Mouse (Mus musculus) frontal cortex, postnatal 25 days (tissue): Measurements from ENCODE around the gene Zfp787.

ENCODE experiments used
- DNase-seq, 2 experiments: peaks; one replicate each; pipeline ENCODE4 v3.0.0; 2022; ENCODE audit warnings: low spot score in 2 of 2

The Zfp787 gene

GRCm38 (mm10) chr7:6164671-6165070 lies 8.9 kb upstream of the Zfp787 start:
- no peak for DNase-seq

DNA sequence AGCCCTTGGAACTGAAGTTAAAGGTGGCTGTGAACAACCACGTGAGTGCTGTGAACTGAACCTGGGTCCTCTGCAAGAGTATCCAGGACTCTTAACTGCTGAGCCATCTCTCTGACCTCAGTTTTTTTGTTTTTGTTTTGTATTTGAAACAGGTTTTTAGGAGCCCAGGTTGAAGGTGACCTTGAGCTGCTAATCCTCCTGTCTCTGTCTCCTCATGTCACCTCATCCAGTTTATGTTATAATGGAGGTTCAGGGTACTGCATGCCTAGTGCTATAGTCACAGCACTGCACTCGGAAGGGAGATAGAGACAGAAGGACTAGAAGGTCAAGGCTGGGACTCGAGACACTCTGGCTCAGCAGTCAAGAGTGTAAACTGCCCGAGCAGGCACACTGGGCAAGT lies 6.4 kb upstream of the Zfp787 start:
- no peak for DNase-seq

GRCm38 (mm10) chr7:6161541-6161940 lies 5.7 kb upstream of the Zfp787 start:
- no peak for DNase-seq

DNA sequence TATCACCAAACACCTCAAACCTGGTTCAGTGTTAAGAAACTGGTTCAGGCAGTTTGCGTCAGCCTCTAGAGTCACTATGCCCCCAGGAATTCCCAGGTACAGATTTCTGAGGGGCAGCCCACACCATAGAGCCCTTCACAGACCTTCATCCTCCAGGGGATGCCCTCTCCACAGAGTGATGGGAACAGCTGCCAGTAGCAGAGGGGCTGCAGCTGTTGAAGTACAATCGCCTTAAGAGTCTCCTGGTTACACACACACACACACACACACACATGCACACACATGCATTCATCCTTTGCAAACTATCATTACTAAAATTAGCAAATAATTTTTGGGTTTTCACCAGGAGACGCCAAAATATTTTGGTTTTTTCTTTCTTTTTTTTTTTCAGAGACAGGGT lies 3.8 kb upstream of the Zfp787 start:
- no peak for DNase-seq

DNA sequence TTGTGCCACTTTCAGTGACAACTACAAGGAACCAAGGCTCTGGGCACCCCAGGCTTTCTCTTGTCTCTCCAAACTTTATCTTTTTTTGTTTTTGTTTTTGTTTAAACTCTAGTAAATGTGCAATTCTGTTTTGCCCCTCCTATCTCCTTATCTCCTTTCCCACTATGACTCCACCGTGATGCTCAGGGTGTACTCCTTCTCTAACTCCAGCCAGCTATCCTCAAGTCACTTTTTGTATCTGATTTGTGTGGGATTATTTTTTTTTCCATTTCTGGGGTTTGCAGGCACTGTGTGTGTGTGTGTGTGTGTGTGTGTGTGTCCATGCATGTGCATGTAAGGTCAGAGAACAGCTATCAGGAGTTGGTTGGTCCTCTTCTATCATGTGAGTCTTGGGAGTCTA lies 1.7 kb upstream of the Zfp787 start:
- no peak for DNase-seq

DNA sequence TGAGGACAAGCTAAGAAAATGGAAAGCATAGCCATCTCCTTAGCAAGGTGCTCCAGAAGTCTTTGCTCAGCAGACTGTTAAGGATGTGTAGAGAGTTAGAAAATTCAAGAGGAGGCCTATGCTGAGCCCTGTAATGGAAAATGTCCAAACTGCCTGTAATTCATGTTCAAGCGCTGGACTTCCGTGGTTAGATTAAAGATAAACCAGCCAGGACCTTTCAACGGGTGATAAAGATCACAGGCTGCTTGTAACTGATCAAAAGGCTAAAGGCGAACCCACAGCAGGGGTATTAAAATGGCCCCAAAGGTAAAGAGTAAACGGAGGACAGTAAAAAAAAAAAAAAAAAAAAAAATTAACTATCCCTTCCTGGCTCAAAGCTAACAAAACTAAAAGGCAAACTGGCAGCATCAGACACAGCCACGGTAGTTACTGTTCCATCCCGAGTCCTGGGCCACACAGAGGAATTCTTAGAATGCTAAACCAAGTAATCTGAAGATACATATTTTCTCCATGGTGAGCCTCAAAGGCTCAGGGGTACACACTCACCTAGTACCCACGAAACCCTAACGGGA lies 1.2 kb upstream of the Zfp787 start:
- DNase-seq = no peak

DNA sequence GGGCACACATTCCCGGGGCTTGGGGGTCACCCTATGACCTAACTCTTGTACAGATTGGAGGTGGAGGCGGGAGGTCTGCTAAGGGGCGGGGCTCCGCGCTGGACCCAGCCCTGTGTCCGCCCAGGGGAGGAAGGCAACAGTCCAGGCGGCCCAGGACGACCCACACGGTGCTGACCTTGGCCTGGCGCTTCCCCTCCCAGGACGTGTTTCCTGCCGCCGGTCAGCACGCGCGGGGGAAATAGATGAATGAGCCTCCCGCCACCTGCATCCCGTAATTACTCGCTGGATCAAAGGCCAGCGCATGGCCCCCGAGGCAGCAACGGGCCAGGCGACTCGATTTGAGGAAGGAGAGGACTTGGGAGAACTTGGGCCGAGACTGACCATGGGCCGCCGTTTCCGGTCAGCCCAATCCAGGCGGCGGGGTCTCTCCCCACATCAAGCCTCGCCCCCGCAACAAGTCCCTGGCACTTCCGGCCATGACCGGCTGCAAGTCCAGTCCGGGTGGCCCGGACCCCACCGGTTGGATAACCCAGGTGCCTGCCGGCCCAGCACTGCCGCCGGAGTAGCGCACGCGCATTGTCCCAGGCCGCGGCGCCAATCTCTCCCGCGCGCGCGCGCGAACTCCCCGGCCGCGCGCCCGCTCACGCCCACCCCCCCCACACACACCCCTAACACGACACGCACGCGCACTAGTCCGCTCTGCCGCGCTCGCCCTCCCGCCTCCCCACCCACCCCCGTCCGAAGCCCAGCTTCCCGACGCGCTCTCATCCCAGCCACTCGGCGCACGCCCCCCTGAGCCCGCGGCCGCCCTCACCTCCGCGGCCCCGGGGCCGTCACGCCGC lies 545 bp downstream of the Zfp787 start:
- peak; percentile 50 to 62 for DNase-seq

GRCm38 (mm10) chr7:6154164-6154563 lies 1.6 kb downstream of the Zfp787 start:
- no peak for DNase-seq

GRCm38 (mm10) chr7:6153131-6153530 lies 2.7 kb downstream of the Zfp787 start:
- DNase-seq = no peak

GRCm38 (mm10) chr7:6152036-6152435 lies 3.8 kb downstream of the Zfp787 start:
- DNase-seq = no peak

DNA sequence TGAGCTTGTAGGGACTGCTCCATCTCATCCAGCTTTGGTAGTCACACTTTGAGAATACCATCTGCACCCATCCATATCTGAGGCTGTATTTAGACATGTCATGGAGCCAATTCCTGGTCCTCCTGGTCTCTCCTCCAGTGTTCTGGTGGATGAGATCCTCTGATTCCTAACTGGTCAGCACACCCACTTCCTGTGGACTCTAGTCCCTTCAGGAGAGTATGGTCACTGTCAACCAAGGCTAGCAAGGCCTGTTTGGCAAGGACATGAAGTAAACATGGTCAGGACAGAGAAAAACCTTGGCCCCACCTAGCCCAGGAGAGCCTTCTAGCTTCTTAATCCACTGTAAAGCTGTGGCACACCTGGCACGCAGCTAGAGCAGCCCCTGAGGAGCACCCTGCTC lies 4.5 kb downstream of the Zfp787 start:
- DNase-seq = no peak

GRCm38 (mm10) chr7:6147688-6148087 lies 8.1 kb downstream of the Zfp787 start:
- DNase-seq = no peak

- DNase-seq = no peak
These were observed 8.8 kb downstream of the Zfp787 start for GRCm38 (mm10) chr7:6146982-6147325.

DNA sequence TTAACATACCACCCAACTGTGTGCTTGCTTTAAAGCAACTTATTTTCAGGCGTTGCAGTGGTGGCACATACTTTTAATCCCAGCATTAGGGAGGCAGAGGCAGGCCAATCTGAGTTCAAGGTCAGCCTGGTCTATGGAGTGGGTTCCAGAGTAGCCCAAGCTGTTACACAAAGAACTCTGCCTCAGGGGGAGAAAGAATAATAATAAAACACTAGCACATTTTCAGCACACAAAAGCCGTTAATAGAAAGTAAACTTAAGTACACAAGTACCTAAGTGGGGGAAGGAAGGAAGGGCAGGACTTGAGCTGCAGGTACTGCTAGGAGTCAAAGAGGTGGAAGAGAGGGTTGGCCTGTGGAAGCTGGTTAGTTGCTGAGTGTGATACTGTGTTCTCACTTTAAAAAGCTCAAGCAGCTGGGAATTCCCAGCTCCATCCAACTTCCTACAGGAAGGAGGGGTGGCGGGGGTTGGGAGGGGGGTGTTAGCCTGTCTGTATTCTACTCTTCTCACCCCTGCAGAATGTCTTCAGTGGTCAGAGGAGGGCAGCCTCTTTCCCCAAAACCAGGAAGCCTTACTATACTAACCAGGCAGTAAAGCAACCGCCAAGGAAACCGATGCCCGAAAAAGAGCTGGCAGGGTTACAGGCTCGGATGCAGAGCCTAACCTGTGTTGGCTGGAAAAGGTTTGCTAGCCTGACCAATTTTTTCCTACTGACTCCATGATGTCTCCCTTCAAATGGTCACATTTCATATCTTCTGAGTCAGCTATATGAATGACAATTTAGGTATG lies 9.4 kb downstream of the Zfp787 start:
- DNase-seq = no peak

DNA sequence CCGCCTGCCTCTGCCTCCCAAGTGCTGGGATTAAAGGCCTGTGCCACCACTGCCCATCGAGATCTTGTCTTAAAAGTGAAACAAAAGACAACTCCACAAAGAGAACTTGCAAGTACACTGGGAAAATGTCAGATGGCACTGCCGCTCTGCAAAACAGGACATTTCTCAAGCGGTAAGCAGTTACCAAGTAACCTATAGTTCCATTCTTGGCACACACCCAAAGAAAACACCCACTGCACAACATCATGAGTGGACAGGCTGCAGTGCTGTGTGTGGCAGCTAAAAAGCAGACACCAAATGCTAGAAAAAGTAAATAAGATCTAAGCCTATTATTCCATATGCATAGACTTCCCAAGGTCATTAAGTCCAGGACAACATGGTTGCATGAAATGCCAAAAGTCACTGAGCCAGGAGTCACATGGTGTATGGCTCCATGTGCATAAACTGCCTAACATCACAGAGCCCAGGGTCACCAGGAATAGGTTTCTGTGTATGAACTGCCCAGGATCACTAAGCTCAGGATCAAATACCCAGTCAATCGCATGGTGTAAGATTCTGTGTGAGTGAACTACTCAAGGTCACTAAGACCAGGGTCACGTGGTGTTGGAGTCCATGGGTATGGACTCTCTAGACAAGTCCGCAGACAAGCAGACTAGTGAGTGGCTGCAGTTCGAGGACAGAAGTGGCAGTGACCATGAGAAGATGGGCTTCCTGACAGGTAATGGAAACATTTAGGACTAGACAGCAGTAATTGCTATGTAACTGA lies 10.2 kb downstream of the Zfp787 start:
- DNase-seq = no peak

DNA sequence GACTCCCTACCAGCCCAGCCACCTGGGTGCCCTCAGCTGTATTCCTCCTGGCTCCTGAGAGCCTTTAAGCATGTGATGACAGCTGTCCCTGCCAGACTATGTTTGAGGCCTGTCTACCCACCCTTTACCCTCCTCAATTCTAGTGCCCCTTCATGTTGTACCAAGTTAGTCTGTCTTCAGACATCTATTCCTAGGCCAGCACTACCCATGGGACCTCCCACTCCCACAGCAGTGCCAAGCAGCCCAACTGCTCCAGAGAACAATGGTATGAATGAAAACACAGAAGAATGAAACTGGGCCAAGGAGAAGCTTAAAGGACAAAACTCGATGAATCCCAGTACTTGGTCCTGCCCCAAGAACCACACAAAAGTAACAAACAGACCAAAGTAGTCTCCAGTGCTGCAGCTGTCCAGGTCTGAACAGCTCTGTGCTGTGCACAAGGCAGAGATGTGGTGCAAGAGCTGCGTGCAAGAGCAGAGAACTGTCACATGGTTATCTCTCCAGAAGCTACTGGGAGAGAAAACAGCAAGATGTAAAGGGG lies 11.7 kb downstream of the Zfp787 start:
- no peak for DNase-seq

DNA sequence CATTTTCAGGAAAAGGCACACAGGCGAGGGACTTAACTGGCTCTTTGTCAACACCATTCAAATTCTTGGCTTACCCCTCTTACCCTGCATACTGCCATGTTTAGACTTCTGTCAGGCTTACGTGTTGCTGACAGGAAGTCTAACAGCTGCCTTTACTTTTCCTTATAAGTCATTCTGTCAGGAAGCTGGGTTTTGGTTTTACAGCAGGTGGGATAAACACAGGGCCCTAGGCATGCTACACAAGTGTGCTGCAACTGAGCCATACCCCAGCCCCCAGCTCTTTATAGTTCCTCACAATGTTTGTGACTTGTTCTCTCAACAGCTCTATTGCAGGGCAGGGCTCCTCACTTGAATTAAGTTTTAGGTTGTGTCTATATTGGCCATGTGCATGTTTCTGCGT lies 16.5 kb downstream of the Zfp787 start:
- DNase-seq = no peak

DNA sequence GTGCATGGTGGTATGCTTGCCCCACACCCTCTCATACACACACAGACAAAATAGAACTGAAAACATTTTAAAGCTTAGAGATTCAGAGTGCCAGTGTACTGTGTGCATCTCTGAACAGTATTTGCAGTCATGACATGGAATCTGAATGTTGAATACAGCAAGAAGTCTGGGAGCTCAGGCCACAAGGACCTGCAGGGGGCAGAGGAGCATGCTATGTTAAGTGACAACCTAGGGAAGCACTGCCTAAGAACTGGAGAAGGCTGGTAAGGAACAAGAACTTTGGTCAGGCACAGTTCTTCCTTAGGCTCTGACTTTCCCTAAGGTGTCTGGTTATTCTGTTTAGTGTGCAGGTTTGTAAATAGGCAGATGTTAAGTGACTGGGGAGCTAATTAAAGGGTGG lies 19.3 kb downstream of the Zfp787 start:
- no peak for DNase-seq

DNA sequence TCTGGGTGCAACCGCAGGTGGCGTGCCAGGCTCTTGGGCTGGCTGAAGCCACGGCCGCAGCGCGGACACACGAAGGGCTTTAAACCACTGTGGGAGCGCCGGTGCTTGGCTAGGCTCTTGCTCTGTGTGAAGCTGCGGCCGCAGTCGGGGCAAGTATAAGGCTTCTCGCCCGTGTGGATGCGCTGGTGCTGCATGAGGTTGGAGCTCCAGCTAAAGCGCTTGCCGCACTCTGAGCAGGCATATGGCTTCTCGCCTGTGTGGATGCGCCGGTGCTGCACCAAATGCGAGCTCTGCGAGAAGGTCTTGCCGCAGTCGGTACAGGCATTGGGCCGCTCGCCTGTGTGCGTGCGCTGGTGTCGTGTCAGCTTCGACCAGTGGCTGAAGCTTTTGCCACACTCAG lies 23.2 kb downstream of the Zfp787 start:
- no peak for DNase-seq

- no peak for DNase-seq
These were observed 25.5 kb downstream of the Zfp787 start for GRCm38 (mm10) chr7:6130346-6130745.

GRCm38 (mm10) chr7:6126690-6127448 lies 28.9 kb downstream of the Zfp787 start:
- DNase-seq = peak; percentile 70 to 80
